ENCODE assay signal across 9 mouse cellular contexts in the genomic region with DNA sequence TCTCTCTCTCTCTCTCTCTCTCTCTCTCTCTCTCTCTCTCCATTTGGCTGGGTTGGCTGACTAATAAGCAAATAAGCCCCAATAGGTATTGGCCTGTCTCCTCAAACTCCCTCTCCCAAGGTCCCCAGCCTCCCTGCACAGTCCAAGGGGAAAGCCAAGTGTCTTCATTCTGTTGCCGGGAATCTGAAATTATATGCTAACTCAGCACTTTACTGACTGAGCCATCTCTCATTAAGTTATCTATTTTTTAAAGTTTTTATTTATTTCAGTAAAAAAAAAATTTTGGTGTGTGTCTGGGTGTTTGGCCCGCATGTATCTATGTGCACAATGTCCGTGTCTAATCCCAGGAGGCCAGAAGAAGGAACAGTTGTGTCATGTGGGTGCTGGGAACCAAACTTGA. TPM values are rescaled to one million over a fixed set of nuclear protein-coding genes. Genes with fewer than 3 reads are reported as not detected.
DNase-seq lines count a peak whose midpoint lies in the region; ATAC-seq lines count a peak whose summit lies in the region.
"Had no signal": no experiment of that assay in that cellular context is flagged by ENCODE, and none has a peak within 500 bp of the region (broad histone marks: within the 10 kb centered on the region; RNA-seq: fewer than 3 reads in every experiment).

No protein-coding gene starts in this region.

- no peak overlapping the region for H3K4me2 ChIP-seq in midbrain, embryonic 11.5 days
- H3K4me2 ChIP-seq in limb, embryonic 15.5 days: peak overlapping the region; percentile 58; the same call in 1 of the 2 replicates

- peaks cover 72% of the 10 kb centered on the region for H3K4me1 ChIP-seq in midbrain, embryonic 10.5 days
- H3K4me1 ChIP-seq in midbrain, embryonic 11.5 days (ENCODE audit: control insufficient read depth, insufficient read depth, low read length): peaks cover 22% of the 10 kb centered on the region
- peaks cover 56% of the 10 kb centered on the region for H3K4me1 ChIP-seq in limb, embryonic 15.5 days

- WGBS in midbrain, embryonic 10.5 days: 90% methylated on average over 3 of the region's 3 CpGs
- 85% methylated on average over 3 of the region's 3 CpGs for WGBS in midbrain, embryonic 11.5 days
- 80% methylated on average over 3 of the region's 3 CpGs for WGBS in limb, embryonic 15.5 days

- H3K9me3 ChIP-seq in midbrain, embryonic 10.5 days (replicated peaks): no peaks in the 10 kb centered on the region
- no peaks in the 10 kb centered on the region for H3K9me3 ChIP-seq in midbrain, embryonic 11.5 days (ENCODE audit: control insufficient read depth, low read length)
- H3K9me3 ChIP-seq in limb, embryonic 15.5 days: no peaks in the 10 kb centered on the region

- peaks cover 8% of the 10 kb centered on the region; the same call in 1 of the 2 replicates for H3K27me3 ChIP-seq in midbrain, embryonic 10.5 days (ENCODE audit: low read depth, poor library complexity, severe bottlenecking)
- H3K27me3 ChIP-seq in midbrain, embryonic 11.5 days (ENCODE audit: control insufficient read depth, insufficient read depth, low read length): no peaks in the 10 kb centered on the region
- no peaks in the 10 kb centered on the region for H3K27me3 ChIP-seq in limb, embryonic 15.5 days

- peak overlapping the region; percentile 74 for H3K4me3 ChIP-seq in midbrain, embryonic 10.5 days
- no peak overlapping the region for H3K4me3 ChIP-seq in midbrain, embryonic 11.5 days (ENCODE audit: low read depth, low read length)
- no peak overlapping the region; the same call in 1 of the 2 replicates for H3K4me3 ChIP-seq in limb, embryonic 15.5 days

- H3K9ac ChIP-seq in midbrain, embryonic 11.5 days (ENCODE audit: low read length): no peak overlapping the region
- no peak overlapping the region for H3K9ac ChIP-seq in limb, embryonic 15.5 days

- ATAC-seq in midbrain, embryonic 11.5 days (ENCODE audit: low FRiP score): no peak
- no peak for ATAC-seq in limb, embryonic 15.5 days (ENCODE audit: insufficient number of reproducible peaks, low FRiP score, low TSS enrichment, low read depth)

- peak; percentile 2 for DNase-seq in adrenal gland, postnatal 10 days
- DNase-seq in adrenal gland, adult (ENCODE audit: inconsistent age in 2 of 2, low spot score in 1 of 2): no peak
- no peak for DNase-seq in midbrain, embryonic 10.5 days (ENCODE audit: low spot score)
- DNase-seq in midbrain, embryonic 11.5 days (ENCODE audit: low spot score, missing footprints): no peak
- DNase-seq in layer of hippocampus, postnatal 36 days: no peak
- DNase-seq in embryo, embryonic 9.5 days (ENCODE audit: extremely low spot score): no peak
- DNase-seq in urinary bladder, postnatal 4 days (ENCODE audit: low spot score in 2 of 2): no peak
- DNase-seq: kidney, postnatal 25 days had no signal

- H3K36me3 ChIP-seq in midbrain, embryonic 10.5 days: peaks cover 12% of the 10 kb centered on the region
- no peaks in the 10 kb centered on the region for H3K36me3 ChIP-seq in midbrain, embryonic 11.5 days (ENCODE audit: control insufficient read depth, insufficient read depth, low read length)
- 0 out of 2 replicates have a peak, but pooled peaks cover under 1% of the 10 kb centered on the region for H3K36me3 ChIP-seq in limb, embryonic 15.5 days

- no peak overlapping the region for H3K27ac ChIP-seq in midbrain, embryonic 10.5 days (replicated peaks)
- H3K27ac ChIP-seq in midbrain, embryonic 11.5 days (ENCODE audit: low read depth, low read length): no peak overlapping the region
- H3K27ac ChIP-seq in limb, embryonic 15.5 days: 0 out of 2 replicates have a peak overlapping the region, but pooled peaks have one; percentile 54

RNA-seq across cellular contexts. Expression of a gene that starts 1.0 kb away (rescaled TPM):
- total RNA-seq in adrenal gland, postnatal 10 days (2021): 10 to 100 TPM; 38.5 to 58.6 TPM
- polyA plus RNA-seq in midbrain, embryonic 10.5 days (2016; fragmentation: Nextera tagmentation; extraction: Ambion mirVana): 69.7 and 74.8 TPM in 2 replicates
- polyA plus RNA-seq in midbrain, embryonic 11.5 days (2014; fragmentation: Nextera tagmentation; extraction: Ambion mirVana): 55.6 and 61.4 TPM in 2 replicates
- polyA plus RNA-seq in limb, embryonic 15.5 days (2015; fragmentation: Nextera tagmentation; extraction: Ambion mirVana): 60.0 and 68.5 TPM in 2 replicates
- total RNA-seq in layer of hippocampus, postnatal 36 days (2021): 10 to 100 TPM; 52.1 to 57.5 TPM

RNA-seq across cellular contexts. Expression of a gene that starts 2.3 kb away (rescaled TPM):
- 100 to 1,000 TPM; 119 to 129 TPM for total RNA-seq in adrenal gland, postnatal 10 days (2021)
- 46.2 and 52.1 TPM in 2 replicates for polyA plus RNA-seq in midbrain, embryonic 10.5 days (2016; fragmentation: Nextera tagmentation; extraction: Ambion mirVana)
- 23.6 and 26.9 TPM in 2 replicates for polyA plus RNA-seq in midbrain, embryonic 11.5 days (2014; fragmentation: Nextera tagmentation; extraction: Ambion mirVana)
- polyA plus RNA-seq in limb, embryonic 15.5 days (2015; fragmentation: Nextera tagmentation; extraction: Ambion mirVana): 48.6 and 52.2 TPM in 2 replicates
- total RNA-seq in layer of hippocampus, postnatal 36 days (2021): 10 to 100 TPM; 16.0 to 20.8 TPM

RNA-seq across cellular contexts. Expression of a gene that starts 20.5 kb away (rescaled TPM):
- 1 to 10 TPM; 1.2 to 1.5 TPM for total RNA-seq in adrenal gland, postnatal 10 days (2021)
- 0.05 TPM in 1 of 2 replicates, not detected in the other for polyA plus RNA-seq in midbrain, embryonic 10.5 days (2016; fragmentation: Nextera tagmentation; extraction: Ambion mirVana)
- polyA plus RNA-seq in midbrain, embryonic 11.5 days (2014; fragmentation: Nextera tagmentation; extraction: Ambion mirVana): 0.15 TPM in 1 of 2 replicates, not detected in the other
- polyA plus RNA-seq in limb, embryonic 15.5 days (2015; fragmentation: Nextera tagmentation; extraction: Ambion mirVana): 0.07 and 0.12 TPM in 2 replicates
- total RNA-seq in layer of hippocampus, postnatal 36 days (2021): 1 to 10 TPM in 1 of 2 experiments, under 1 TPM in 1; 0.97 to 1.6 TPM

RNA-seq across cellular contexts. Expression of a gene that starts 31.2 kb away (rescaled TPM):
- total RNA-seq in adrenal gland, postnatal 10 days (2021): 10 to 100 TPM; 72.1 to 87.6 TPM
- 23.4 and 29.3 TPM in 2 replicates for polyA plus RNA-seq in midbrain, embryonic 10.5 days (2016; fragmentation: Nextera tagmentation; extraction: Ambion mirVana)
- polyA plus RNA-seq in midbrain, embryonic 11.5 days (2014; fragmentation: Nextera tagmentation; extraction: Ambion mirVana): 30.2 and 32.6 TPM in 2 replicates
- polyA plus RNA-seq in limb, embryonic 15.5 days (2015; fragmentation: Nextera tagmentation; extraction: Ambion mirVana): 23.5 and 29.2 TPM in 2 replicates
- total RNA-seq in layer of hippocampus, postnatal 36 days (2021): 100 to 1,000 TPM; 143 TPM

RNA-seq across cellular contexts. Expression of a gene that starts 44.0 kb away (rescaled TPM):
- 10 to 100 TPM; 15.7 to 23.2 TPM for total RNA-seq in adrenal gland, postnatal 10 days (2021)
- polyA plus RNA-seq in midbrain, embryonic 10.5 days (2016; fragmentation: Nextera tagmentation; extraction: Ambion mirVana): 5.0 and 8.4 TPM in 2 replicates
- polyA plus RNA-seq in midbrain, embryonic 11.5 days (2014; fragmentation: Nextera tagmentation; extraction: Ambion mirVana): 5.6 and 6.3 TPM in 2 replicates
- 2.5 TPM in 2 replicates for polyA plus RNA-seq in limb, embryonic 15.5 days (2015; fragmentation: Nextera tagmentation; extraction: Ambion mirVana)
- total RNA-seq in layer of hippocampus, postnatal 36 days (2021): 1 to 10 TPM; 4.2 to 4.8 TPM
